Mouse (Mus musculus) liver, embryonic 11.5 days (tissue): ENCODE results near the gene Chkb. TPM values are rescaled to one million over a fixed set of nuclear protein-coding genes. Genes with fewer than 3 reads are reported as not detected.

Experiments used
- ATAC-seq: fragments of 200-750 bp; cut with Nextera tagmentation; replicated peaks from 2 replicates; pipeline ENCODE4 v1.8.0; 2017; ENCODE audit warnings: moderate number of reproducible peaks, mild to moderate bottlenecking, moderate TSS enrichment, moderate library complexity; ENCODE audit not compliant: low FRiP score
- DNase-seq: peaks from one replicate; pipeline ENCODE4 v3.0.0-alpha.2; 2017; ENCODE audit warnings: low spot score
- H3K27ac ChIP-seq: fragments of 300-500 bp; sonication (generic); 2 replicates; pipeline ENCODE4 v1.5.1; 2014; ENCODE audit warnings: mild to moderate bottlenecking, low read depth, low read length, control low read depth
- H3K27me3 ChIP-seq: fragments of 300-500 bp; sonication (generic); replicated peaks from 2 replicates; pipeline ENCODE4 v1.6.1; 2014; ENCODE audit warnings: low read length, mixed read lengths; ENCODE audit not compliant: control insufficient read depth, insufficient read depth
- H3K36me3 ChIP-seq: fragments of 300-500 bp; sonication (generic); 2 replicates; pipeline ENCODE4 v1.6.1; 2014; ENCODE audit warnings: mild to moderate bottlenecking, low read length, moderate library complexity, mixed read lengths; ENCODE audit not compliant: control insufficient read depth, insufficient read depth
- H3K4me1 ChIP-seq: fragments of 300-500 bp; sonication (generic); replicated peaks from 2 replicates; pipeline ENCODE4 v1.6.1; 2014; ENCODE audit warnings: low read length, mixed read lengths; ENCODE audit not compliant: control insufficient read depth, insufficient read depth
- H3K4me2 ChIP-seq: fragments of 300-500 bp; sonication (generic); 2 replicates; pipeline ENCODE4 v1.6.1; 2014; ENCODE audit warnings: mild to moderate bottlenecking, control low read depth, moderate library complexity
- H3K4me3 ChIP-seq: fragments of 300-500 bp; sonication (generic); 2 replicates; pipeline ENCODE4 v1.5.1; 2014; ENCODE audit warnings: low read depth, low read length, control low read depth
- H3K9ac ChIP-seq: fragments of 300-500 bp; sonication (generic); 2 replicates; pipeline ENCODE4 v1.6.1; 2014; ENCODE audit warnings: low read depth, low read length, control low read depth
- H3K9me3 ChIP-seq: fragments of 300-500 bp; sonication (generic); 2 replicates; pipeline ENCODE4 v1.6.1; 2016; ENCODE audit warnings: low read length, inconsistent platforms, mixed read lengths; ENCODE audit not compliant: control insufficient read depth
- WGBS: fragments of 180-500 bp; shearing (Covaris S2); extraction: QIAGEN DNeasy Blood & Tissue Kit; methylation state at CpG from one replicate; pipeline ENCODE4 v1.1.7; 2014; 5-methylcytosine and 5-hydroxymethylcytosine counted together
- polyA plus RNA-seq: library from polyadenylated mRNA; unstranded; fragments of >200 nt; fragmentation: Nextera tagmentation; extraction: Ambion mirVana; gene quantifications from 2 replicates; pipeline ENCODE4 v1.2.1, GENCODE M21; 2014

Chkb gene
- polyA plus RNA-seq, 1 experiment from 2014 or later: 47.5 TPM

DNA sequence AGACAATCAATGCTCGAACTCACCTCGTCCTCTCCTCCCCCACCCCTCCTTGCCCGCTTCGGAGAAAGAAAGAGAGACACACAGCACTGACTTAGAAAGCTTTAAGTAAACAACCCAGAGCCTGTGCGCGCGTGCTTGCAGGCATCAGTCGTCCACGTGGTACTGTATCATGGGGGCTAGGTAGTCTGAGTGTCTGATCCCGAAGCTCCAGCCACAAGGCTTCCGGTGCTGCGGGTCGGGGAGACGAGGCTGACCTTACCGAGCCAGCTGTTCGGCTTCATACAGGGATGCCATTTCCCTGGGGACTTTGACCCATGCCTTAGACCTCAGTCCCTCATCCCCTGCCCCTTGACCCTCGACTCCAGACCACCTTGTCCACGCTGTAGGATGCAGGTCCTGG lies 52.3 kb downstream of the Chkb start:
- Histone ChIP-seq H3K36me3 (no peaks in the 10 kb centered on the region), H3K4me2 (peak overlapping the region; percentile 42), H3K4me1 (peaks cover 29% of the 10 kb centered on the region), H3K27me3 (peaks cover 40% of the 10 kb centered on the region), H3K4me3 (no peak overlapping the region), H3K9me3 (no peaks in the 10 kb centered on the region), H3K9ac (no peak overlapping the region), H3K27ac (no peak overlapping the region)
- ATAC-seq (no peak), DNase-seq (no peak)
- 9% methylated on average over 18 of the region's 18 CpGs for WGBS

DNA sequence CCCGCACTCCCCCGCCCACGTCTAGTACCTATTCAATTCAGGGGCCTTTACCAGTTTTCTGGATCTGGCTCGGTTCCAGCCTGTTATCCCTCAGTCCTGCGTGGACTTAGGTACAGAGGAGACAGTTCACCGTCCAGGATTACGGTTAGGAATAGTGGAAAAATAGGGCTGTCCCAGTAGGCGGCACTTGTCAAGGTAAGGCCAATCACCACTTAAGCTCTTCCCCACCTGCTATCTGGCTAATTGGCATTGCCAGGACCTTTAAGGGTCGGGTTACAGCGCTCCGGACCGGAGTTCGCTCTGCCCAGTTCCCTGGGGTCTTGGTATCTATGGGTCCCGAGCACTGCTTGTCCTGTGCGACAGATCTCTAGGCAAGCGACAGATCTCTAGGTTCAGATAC lies 52.8 kb downstream of the Chkb start, which contains the start of gene Tymp:
Gene Tymp (minus strand): TSS at position 83 of the 400 bp plus-strand sequence.
- Histone ChIP-seq H3K9me3 (no peaks in the 10 kb centered on the region), H3K9ac (no peak within 1 kb of the TSS), H3K4me3 (no peak within 1 kb of the TSS), H3K36me3 (peaks cover 3% of the 10 kb centered on the region; the same call in 1 of the 2 replicates), H3K4me1 (peaks cover 29% of the 10 kb centered on the region), H3K4me2 (peak within 1 kb of the TSS; percentile 42), H3K27me3 (peaks cover 40% of the 10 kb centered on the region), H3K27ac (no peak within 1 kb of the TSS)
- 29% methylated on average over 16 of the region's 16 CpGs for WGBS
- ATAC-seq: no peak
- DNase-seq: no peak

Other genes with a start within 250 kb of the Chkb start
- gene Plxnb2, start 249.1 kb downstream of the Chkb start, polyA plus RNA-seq: 70.5 and 78.3 TPM in 2 replicates
- 9.5 and 10.5 TPM in 2 replicates for gene Dennd6b, start 233.4 kb downstream of the Chkb start, polyA plus RNA-seq
- gene Ppp6r2, start 218.4 kb downstream of the Chkb start, polyA plus RNA-seq: 25.0 and 31.6 TPM in 2 replicates
- gene Sbf1, start 114.6 kb downstream of the Chkb start, polyA plus RNA-seq: 51.4 and 52.2 TPM in 2 replicates
- 6.6 and 7.0 TPM in 2 replicates for gene Adm2, start 107.2 kb downstream of the Chkb start, polyA plus RNA-seq
- 2.0 and 2.7 TPM in 2 replicates for gene Miox, start 95.5 kb downstream of the Chkb start, polyA plus RNA-seq
- gene Lmf2, start 74.2 kb downstream of the Chkb start, polyA plus RNA-seq: 44.1 and 46.0 TPM in 2 replicates
- gene Ncaph2, start 74.2 kb downstream of the Chkb start, polyA plus RNA-seq: 163 TPM in 2 replicates
- 8.1 and 9.7 TPM in 2 replicates for gene Sco2, start 56.1 kb downstream of the Chkb start, polyA plus RNA-seq
- gene Tymp, start 52.9 kb downstream of the Chkb start, polyA plus RNA-seq: 1.5 and 1.8 TPM in 2 replicates
- gene Odf3b, start 50.6 kb downstream of the Chkb start, polyA plus RNA-seq: 0.43 and 0.71 TPM in 2 replicates
- gene Klhdc7b, start 45.0 kb downstream of the Chkb start, polyA plus RNA-seq: not detected in 2 replicates
- gene Syce3, start 19.4 kb downstream of the Chkb start, polyA plus RNA-seq: not detected in 2 replicates
- 3.5 and 3.9 TPM in 2 replicates for gene Cpt1b, start 4.0 kb downstream of the Chkb start, polyA plus RNA-seq
- 2.0 and 2.8 TPM in 2 replicates for gene C730034F03Rik, start 319 bp downstream of the Chkb start, polyA plus RNA-seq
- gene Gm44502, start 212 bp downstream of the Chkb start, polyA plus RNA-seq: not detected in 2 replicates
- gene Mapk8ip2, start 24.0 kb upstream of the Chkb start, polyA plus RNA-seq: 0.26 and 0.36 TPM in 2 replicates
- 8.6 and 9.0 TPM in 2 replicates for gene Arsa, start 47.5 kb upstream of the Chkb start, polyA plus RNA-seq
- gene Shank3, start 69.7 kb upstream of the Chkb start, polyA plus RNA-seq: 1.1 and 1.7 TPM in 2 replicates
- gene Acr, start 138.4 kb upstream of the Chkb start, polyA plus RNA-seq: 0.11 TPM in 1 of 2 replicates, not detected in the other
- 24.8 and 27.1 TPM in 2 replicates for gene Rabl2, start 162.0 kb upstream of the Chkb start, polyA plus RNA-seq